Mouse (Mus musculus): ENCODE results near the gene Mrtfb. TPM values are rescaled to one million over a fixed set of nuclear protein-coding genes. Genes with fewer than 3 reads are reported as not detected.
"Not testable (repeated sequence)": the region's sequence is repeated elsewhere in the genome, so short reads cannot be mapped to it uniquely, and the experiment has no call there.

The Mrtfb gene
- total RNA-seq, 4 experiments from 2014 or later, result 144 to 175 (median 158) TPM

- DNase-seq (ENCODE audit: low spot score in 2 of 2), result no peak
Observed at GRCm38 (mm10) chr16:13269426-13269825, 13.1 kb downstream of the Mrtfb start.

GRCm38 (mm10) chr16:13276258-13276657 lies 20.0 kb downstream of the Mrtfb start:
- DNase-seq (ENCODE audit: low spot score in 2 of 2), result no peak

DNA sequence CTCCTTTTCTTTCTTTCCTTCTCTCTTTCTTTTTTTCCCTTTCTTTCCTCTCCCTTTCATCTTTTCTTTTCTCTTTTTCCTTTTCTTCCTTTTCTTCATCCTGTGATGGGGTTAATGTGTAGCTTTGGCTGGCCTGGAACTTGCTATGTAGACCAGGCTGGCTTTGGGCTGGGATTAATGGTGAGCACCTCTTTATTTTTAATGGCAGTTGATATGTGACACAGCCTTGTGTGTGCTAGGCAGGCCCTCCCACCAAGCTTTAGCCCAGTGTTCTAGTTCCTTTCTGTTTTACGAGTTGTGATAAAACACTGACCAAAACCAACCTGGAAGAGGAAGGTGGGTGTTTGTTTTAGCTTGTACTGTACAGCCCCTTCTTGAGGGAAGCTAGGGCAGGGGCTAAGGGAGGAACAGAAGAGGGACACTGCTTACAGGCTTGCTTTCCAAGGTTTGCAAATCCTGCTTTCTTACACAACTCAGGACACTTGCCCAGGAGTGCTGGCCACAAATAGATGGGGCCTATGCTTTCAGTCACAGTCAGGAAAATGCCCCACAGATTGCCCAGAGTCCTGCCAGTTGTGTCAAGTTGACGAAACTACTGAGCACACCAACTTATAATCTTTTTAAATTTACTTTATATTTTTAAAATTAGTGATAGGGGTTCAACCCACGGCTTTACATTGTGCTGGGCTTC lies 20.6 kb downstream of the Mrtfb start:
- DNase-seq (ENCODE audit: low spot score in 2 of 2), result no peak

DNA sequence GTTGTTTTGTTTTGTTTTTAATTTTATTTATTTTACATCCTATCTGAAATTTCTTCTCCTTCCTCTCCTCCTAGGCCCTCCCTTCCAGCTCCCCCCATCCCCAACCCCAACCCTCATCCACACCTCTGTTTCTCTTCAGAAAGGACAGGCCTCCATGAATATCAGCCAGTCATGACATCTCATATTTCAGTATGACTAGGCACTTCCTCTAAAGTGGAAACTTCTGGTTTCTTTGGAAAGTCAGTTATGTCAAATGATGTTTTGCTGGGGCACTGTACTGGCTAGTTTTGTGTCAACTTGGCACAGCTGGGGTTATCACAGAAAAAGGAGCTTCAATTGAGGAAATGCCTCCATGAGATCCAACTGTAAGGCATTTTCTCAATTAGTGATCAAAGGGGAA lies 30.1 kb downstream of the Mrtfb start:
- not testable (repeated sequence) for DNase-seq (ENCODE audit: low spot score in 2 of 2)

DNA sequence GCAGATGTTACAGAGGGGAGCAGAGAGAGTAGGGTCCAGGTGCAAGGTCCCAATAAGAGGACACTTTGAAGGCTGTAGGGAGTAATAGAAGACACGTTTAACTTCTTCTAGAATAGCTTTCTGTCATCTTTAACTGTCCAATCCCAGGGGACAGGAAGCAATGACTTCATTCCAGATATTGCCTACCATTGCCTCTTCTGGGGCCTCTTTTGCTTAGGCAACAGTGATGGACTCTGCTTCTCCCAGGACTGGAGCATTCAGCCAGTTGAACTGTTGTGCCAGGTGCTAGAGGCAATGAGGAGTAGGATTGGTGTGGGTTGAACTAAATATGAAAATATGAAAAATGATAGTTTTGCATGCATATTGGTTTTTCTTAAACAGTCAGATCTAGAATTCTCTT lies 41.6 kb downstream of the Mrtfb start:
- DNase-seq (ENCODE audit: low spot score in 2 of 2), result no peak

- no peak for DNase-seq (ENCODE audit: low spot score in 2 of 2)
Observed at GRCm38 (mm10) chr16:13298991-13299390, 42.7 kb downstream of the Mrtfb start.

GRCm38 (mm10) chr16:13306065-13306695 lies 49.9 kb downstream of the Mrtfb start:
- DNase-seq (ENCODE audit: low spot score in 2 of 2), result no peak

DNA sequence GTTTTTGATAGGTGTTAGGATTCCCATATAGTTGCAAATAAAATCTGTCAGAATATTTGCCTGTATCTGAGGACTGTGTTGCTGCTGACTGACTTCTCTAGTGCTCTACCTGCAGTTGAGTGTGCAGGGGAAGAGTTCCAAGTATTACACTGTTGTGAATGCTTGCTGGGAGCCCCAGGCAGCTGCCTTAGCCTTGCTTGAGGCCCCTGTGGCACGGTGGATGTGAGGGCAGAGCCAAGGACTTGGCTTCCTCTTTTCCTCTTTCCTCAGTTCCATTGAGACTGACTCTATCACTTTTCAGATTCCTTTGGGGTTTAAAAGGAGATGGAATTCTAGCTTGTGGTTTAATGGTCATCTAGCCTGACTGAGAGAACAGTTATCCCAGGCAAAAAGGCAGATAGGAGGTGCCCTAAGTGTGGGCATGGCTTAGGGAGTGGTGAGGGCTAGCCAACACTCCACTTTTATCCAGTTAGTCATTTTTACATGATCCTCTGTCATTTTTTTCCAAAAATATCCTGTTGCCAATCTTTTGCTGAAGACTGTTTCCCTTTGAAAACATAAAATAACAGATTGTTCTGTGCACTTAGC lies 53.9 kb downstream of the Mrtfb start:
- DNase-seq (ENCODE audit: low spot score in 2 of 2), result no peak

- no peak for DNase-seq (ENCODE audit: low spot score in 2 of 2)
Observed at GRCm38 (mm10) chr16:13311374-13311773, 55.1 kb downstream of the Mrtfb start.

GRCm38 (mm10) chr16:13313096-13313719 lies 56.9 kb downstream of the Mrtfb start:
- DNase-seq (ENCODE audit: low spot score in 2 of 2), result no peak

DNA sequence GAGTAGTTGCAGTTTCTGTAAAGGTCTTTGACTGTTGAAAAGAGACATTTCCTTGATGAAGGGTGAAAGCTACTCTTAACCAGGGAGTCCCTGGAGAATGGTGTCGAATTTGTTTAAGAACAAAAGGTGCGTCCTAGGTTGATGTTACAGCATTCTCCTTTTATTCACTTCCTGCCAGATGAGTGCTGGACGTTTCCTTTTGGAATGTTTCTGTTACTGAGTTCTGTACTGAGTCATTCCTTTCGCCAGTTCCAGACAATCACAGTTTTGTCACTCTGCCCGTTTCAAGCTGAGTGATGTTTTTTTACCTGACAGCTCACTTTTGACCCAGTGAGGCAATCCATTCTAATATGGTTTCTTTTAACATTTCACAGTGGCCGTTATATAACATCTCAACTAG lies 67.5 kb downstream of the Mrtfb start:
- no peak for DNase-seq (ENCODE audit: low spot score in 2 of 2)

DNA sequence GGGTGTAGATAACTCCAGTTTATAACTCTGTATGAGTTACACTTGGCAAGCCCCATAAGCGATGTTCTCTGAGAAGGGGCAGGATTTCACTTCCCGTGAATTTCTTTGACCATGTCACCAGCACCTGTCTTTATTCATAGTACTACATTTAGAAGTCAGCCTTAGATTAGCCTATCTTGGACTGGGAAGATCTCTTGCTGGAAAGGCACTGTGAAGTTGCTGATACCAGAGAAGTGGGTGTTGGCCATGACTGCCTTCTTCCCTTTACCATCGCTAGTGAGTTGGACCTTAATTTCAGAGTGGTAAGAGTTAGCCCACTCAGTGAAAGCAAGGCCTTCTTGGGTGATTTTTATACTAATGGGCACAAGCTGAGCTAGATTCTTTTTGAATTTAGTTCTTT lies 70.3 kb downstream of the Mrtfb start:
- DNase-seq (ENCODE audit: low spot score in 2 of 2), result no peak

DNA sequence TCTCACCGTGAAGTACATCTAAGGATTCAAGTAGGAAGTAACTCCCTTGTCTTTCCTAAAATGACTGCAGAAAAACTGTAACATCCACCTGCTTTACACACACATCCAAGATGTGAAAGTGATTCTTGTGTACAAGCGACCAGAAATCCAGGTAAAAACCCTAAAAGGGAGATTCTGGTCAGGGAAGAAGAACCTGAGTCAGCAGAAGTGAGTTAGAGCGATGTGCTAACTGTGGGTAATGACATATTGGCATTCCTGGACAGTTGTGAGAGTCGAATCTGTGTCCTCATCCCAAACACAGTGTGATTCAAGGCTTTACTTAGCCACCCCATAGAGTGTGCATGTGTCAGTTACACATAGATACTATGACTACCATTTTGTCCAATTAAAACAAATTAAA lies 72.4 kb downstream of the Mrtfb start:
- no peak for DNase-seq (ENCODE audit: low spot score in 2 of 2)

DNA sequence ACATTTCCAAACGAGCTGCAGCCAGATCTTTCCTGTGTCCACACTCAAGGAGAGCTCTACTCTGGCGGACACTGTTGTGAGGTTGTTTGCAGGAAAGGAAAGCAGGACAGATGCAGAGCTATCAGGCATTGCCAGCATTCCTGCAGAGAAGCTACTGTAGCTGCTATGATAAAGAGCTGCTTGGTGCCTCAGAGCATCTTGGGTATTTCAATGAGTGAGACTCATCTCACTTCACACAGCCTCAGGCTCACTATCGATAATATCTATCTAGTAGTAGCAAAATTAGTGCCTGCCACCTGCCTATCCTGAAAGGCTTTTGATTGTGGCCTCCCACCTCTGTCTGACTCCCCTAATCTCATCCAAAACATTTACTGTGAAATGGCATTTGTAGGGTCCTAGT lies 73.4 kb downstream of the Mrtfb start:
- no peak for DNase-seq (ENCODE audit: low spot score in 2 of 2)

DNA sequence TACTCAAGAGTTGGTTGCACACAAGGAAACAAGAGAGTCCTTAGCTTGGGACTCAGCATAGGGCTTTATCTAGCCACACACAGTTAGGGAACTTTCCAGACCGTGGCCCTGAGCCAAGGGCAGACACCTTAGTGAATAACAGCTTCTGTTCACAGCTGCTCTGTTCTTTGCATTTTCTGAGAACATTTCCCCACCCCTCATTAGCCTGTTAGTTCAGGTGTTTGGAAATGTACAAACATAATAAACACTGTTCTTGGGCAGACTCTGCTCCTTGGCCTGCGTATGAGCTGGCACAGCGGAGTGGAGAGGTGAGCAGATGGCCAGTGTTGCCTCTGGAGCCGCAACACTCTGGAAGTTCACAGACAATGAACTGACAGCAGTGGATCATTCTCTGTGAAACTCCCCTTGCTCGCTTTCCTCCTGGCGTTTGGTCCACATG lies 74.0 kb downstream of the Mrtfb start:
- DNase-seq (ENCODE audit: low spot score in 2 of 2), result no peak

- DNase-seq (ENCODE audit: low spot score in 2 of 2), result no peak
Observed at GRCm38 (mm10) chr16:13331898-13332297, 75.6 kb downstream of the Mrtfb start.

GRCm38 (mm10) chr16:13332536-13332935 lies 76.3 kb downstream of the Mrtfb start:
- DNase-seq (ENCODE audit: low spot score in 2 of 2), result no peak

DNA sequence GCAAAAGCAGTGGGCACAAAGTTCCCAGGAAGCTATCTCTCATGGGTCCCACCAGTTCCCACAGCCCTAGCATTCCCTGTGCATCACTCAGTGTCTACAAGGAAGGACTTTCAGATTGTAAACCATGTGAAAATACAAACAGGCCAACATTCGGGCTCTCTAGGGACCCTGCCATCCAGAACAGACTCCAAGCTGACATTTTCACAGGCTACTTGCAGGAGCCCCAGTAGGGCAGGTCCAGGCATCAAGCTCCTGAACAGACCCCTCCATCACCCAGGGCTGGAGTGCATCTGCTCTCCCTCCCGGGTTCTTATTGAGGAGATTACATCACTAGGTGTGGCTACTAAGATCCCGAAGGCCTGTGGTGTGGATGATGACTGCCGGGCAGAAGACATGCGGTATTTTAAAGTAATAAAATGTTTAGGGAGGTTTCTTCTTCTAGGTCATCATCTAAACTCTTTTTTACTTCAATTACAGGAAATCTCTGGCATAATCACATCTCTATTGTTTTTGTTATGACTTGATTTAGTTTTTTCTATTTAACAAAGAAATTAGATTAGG lies 77.6 kb downstream of the Mrtfb start:
- no peak for DNase-seq (ENCODE audit: low spot score in 2 of 2)

GRCm38 (mm10) chr16:13336503-13337230 lies 80.4 kb downstream of the Mrtfb start:
- no peak for DNase-seq (ENCODE audit: low spot score in 2 of 2)

DNA sequence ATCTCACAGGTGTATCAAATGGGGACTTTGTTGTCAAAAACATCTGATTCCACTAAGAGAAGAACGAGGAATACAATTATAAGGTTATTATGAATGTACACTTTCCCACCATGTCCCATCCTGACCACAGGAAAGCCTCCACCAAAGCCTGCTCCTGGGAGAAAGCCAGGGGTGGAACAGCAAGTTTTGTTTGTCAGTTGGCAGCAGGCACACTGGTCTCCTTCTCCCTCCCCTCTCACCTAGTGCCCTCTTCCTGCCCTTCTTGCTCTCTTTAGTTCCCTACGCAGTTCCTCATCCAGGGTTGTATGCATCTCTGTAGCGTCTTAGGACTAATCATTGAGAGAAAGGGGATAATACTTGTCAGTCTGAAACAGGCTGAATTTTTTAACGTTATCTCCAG lies 81.8 kb downstream of the Mrtfb start:
- DNase-seq (ENCODE audit: low spot score in 2 of 2), result no peak

- no peak for DNase-seq (ENCODE audit: low spot score in 2 of 2)
Observed at GRCm38 (mm10) chr16:13339433-13339832, 83.2 kb downstream of the Mrtfb start.

All from layer of hippocampus, adult 8-10 months (tissue).